ENCODE assay signal across 8 mouse cellular contexts in the genomic region with DNA sequence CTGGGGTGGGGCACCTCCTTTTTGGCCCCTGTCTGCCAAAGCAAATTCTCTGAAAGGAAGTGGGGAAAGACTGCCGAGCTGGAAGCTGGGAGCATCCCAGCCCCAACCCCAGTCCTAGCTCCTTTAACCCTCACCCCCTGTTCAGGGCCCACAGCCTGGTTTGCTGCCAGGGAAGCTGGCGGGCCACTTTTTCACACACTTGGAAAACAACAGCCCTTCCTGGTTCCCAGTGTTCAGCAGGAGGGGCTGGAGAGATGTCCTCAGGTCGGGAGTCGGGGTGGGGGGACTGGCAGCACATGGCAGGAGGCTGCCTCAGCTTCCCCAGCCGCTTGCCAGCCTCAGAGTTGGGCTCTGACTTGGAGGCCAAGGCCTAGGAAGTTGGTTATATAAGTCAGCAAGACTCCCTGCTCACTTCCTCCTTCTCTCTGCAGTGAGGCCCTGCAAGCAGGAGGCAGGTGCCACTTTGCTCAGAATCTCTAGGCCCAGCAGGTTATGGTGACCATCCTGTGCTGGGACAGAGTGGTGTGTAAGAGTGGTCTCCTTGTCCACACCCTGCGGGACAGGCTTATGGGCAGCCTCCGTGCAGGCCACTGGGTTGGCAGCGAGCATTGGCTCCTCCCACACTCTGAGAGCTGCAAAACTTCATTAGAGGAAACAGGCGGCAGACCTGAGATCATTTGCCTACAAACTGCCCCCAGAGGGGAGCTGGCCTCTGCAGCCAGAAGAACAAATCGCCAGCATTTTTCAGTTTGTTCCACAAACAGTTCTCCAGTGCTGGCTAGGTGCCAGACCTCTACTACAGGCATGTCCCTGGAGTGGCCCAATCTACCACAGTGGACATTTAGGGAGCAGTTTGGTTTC. TPM values are rescaled to one million over a fixed set of nuclear protein-coding genes. Genes with fewer than 3 reads are reported as not detected.
DNase-seq lines count a peak whose midpoint lies in the region; ATAC-seq and TF ChIP-seq lines count a peak whose summit lies in the region.

No protein-coding gene starts in this region.

- H3K4me2 ChIP-seq in hindbrain, embryonic 15.5 days: no peak overlapping the region
- 0 out of 2 replicates have a peak overlapping the region, but pooled peaks have one; percentile 6 for H3K4me2 ChIP-seq in limb, embryonic 14.5 days (replicated peaks; ENCODE audit: low read depth, low read length, severe bottlenecking)
- no peak overlapping the region for H3K4me2 ChIP-seq in midbrain, embryonic 15.5 days

- no peak overlapping the region for H3K9ac ChIP-seq in hindbrain, embryonic 15.5 days
- peak overlapping the region; percentile 18; the same call in 1 of the 2 replicates for H3K9ac ChIP-seq in limb, embryonic 14.5 days (ENCODE audit: low read depth, low read length, severe bottlenecking)
- no peak overlapping the region for H3K9ac ChIP-seq in midbrain, embryonic 15.5 days

- no peaks in the 10 kb centered on the region for H3K36me3 ChIP-seq in hindbrain, embryonic 15.5 days
- no peaks in the 10 kb centered on the region for H3K36me3 ChIP-seq in limb, embryonic 14.5 days (ENCODE audit: control insufficient read depth, insufficient read depth, low read length)
- no peaks in the 10 kb centered on the region for H3K36me3 ChIP-seq in midbrain, embryonic 15.5 days (replicated peaks)

- no peak for TF ChIP-seq POLR2A in limb, embryonic 14.5 days (IDR thresholded peaks at IDR 0.05; ENCODE audit: borderline replicate concordance, extremely low read depth, insufficient read depth, insufficient read length)

- H3K27ac ChIP-seq in brown adipose tissue, adult 24 weeks (replicated peaks; ENCODE audit: low read depth, low read length): peak overlapping the region; percentile 56
- H3K27ac ChIP-seq in hindbrain, embryonic 15.5 days (replicated peaks): peak overlapping the region; percentile 65
- H3K27ac ChIP-seq in limb, embryonic 14.5 days (replicated peaks; ENCODE audit: low read depth, low read length): peak overlapping the region; percentile 75
- peak overlapping the region; percentile 67 for H3K27ac ChIP-seq in midbrain, embryonic 15.5 days

- DNase-seq in left cerebral cortex, postnatal 4 days: peak; percentile 62
- no peak for DNase-seq in left cerebral cortex, adult 9 months (ENCODE audit: low spot score in 2 of 2)
- peak; percentile 44 to 63 for DNase-seq in gastrocnemius, adult 8-10 months (ENCODE audit: low spot score in 2 of 2)
- DNase-seq in limb, embryonic 14.5 days (ENCODE audit: low spot score): peak; percentile 73
- DNase-seq in testis, postnatal 14 days (ENCODE audit: low spot score): peak; percentile 65

- no peaks in the 10 kb centered on the region for H3K27me3 ChIP-seq in hindbrain, embryonic 15.5 days
- no peaks in the 10 kb centered on the region for H3K27me3 ChIP-seq in limb, embryonic 14.5 days (ENCODE audit: control insufficient read depth, insufficient read depth, low read length)
- no peaks in the 10 kb centered on the region for H3K27me3 ChIP-seq in midbrain, embryonic 15.5 days (replicated peaks)

- WGBS in hindbrain, embryonic 15.5 days: 35% methylated on average over 10 of the region's 10 CpGs
- WGBS in limb, embryonic 14.5 days: 16% methylated on average over 10 of the region's 10 CpGs
- 42% methylated on average over 10 of the region's 10 CpGs for WGBS in midbrain, embryonic 15.5 days

- H3K4me1 ChIP-seq in brown adipose tissue, adult 24 weeks (ENCODE audit: control insufficient read depth, insufficient read depth, insufficient read length, low read length): peaks cover 28% of the 10 kb centered on the region
- H3K4me1 ChIP-seq in hindbrain, embryonic 15.5 days (replicated peaks): peaks cover 41% of the 10 kb centered on the region
- peaks cover 35% of the 10 kb centered on the region for H3K4me1 ChIP-seq in limb, embryonic 14.5 days (ENCODE audit: control insufficient read depth, insufficient read depth, low read length)
- H3K4me1 ChIP-seq in midbrain, embryonic 15.5 days: peaks cover 20% of the 10 kb centered on the region

- H3K9me3 ChIP-seq in hindbrain, embryonic 15.5 days: no peaks in the 10 kb centered on the region
- H3K9me3 ChIP-seq in limb, embryonic 14.5 days (ENCODE audit: control insufficient read depth, low read length): no peaks in the 10 kb centered on the region
- H3K9me3 ChIP-seq in midbrain, embryonic 15.5 days: no peaks in the 10 kb centered on the region

- intact Hi-C loops in left cerebral cortex, postnatal 4 days (cut with DNase I): no loop called here

- peak; percentile 55 for ATAC-seq in hindbrain, embryonic 15.5 days (ENCODE audit: low FRiP score, low read depth)
- ATAC-seq in limb, embryonic 14.5 days (ENCODE audit: low FRiP score, low read depth): peak; percentile 59
- peak; percentile 18; the same call in 1 of the 2 replicates for ATAC-seq in midbrain, embryonic 15.5 days (replicated peaks)

- H3K4me3 ChIP-seq in brown adipose tissue, adult 24 weeks (ENCODE audit: insufficient read depth, low read depth, low read length): no peak overlapping the region
- H3K4me3 ChIP-seq in hindbrain, embryonic 15.5 days: no peak overlapping the region
- no peak overlapping the region for H3K4me3 ChIP-seq in limb, embryonic 14.5 days (replicated peaks; ENCODE audit: low read length)
- H3K4me3 ChIP-seq in midbrain, embryonic 15.5 days: no peak overlapping the region

RNA-seq across cellular contexts. Expression of a gene that starts 10.8 kb away (rescaled TPM):
- 100 to 1,000 TPM; 147 to 150 TPM for total RNA-seq in left cerebral cortex, postnatal 4 days (2021)
- polyA plus RNA-seq in brown adipose tissue, adult 24 weeks (2012; ENCODE audit: insufficient read depth, insufficient read length, missing spikeins): 10.7 and 14.7 TPM in 2 replicates
- 10 to 100 TPM; 11.9 to 14.3 (median 12.7) TPM for total RNA-seq in gastrocnemius, adult 8-10 months (2022)
- 17.5 and 19.1 TPM in 2 replicates for polyA plus RNA-seq in hindbrain, embryonic 15.5 days (2015; fragmentation: Nextera tagmentation; extraction: Ambion mirVana)
- polyA plus RNA-seq in limb, embryonic 14.5 days (2012; rRNA removed): 26.3 and 26.8 TPM in 2 replicates
- 3.5 and 4.2 TPM in 2 replicates for polyA plus RNA-seq in limb, embryonic 14.5 days (2014; fragmentation: Nextera tagmentation; extraction: Ambion mirVana)
- polyA plus RNA-seq in midbrain, embryonic 15.5 days (2015; fragmentation: Nextera tagmentation; extraction: Ambion mirVana): 20.1 and 20.3 TPM in 2 replicates

Comparison
In these comparisons a context has a peak if more than half of its experiments do, and no peak if none do; other contexts are left out.
1. DNase-seq: peak in left cerebral cortex, postnatal 4 days (single experiment), gastrocnemius, adult 8-10 months (2 of 2), limb, embryonic 14.5 days (single experiment) and testis, postnatal 14 days (single experiment); none in left cerebral cortex, adult 9 months (0 of 2).
2. Peak in every context shown above with its lines, with median percentiles within 50 percentile points of each other: H3K27ac ChIP-seq and ATAC-seq.